Mouse (Mus musculus): ENCODE measurements at regions not wholly inside any gene's neighbourhood (a gene's known extent, or its start where the extent isn't known, plus 50 kb on each side); places are given as distances from the start of the nearest gene placed in this dataset.

DNA sequence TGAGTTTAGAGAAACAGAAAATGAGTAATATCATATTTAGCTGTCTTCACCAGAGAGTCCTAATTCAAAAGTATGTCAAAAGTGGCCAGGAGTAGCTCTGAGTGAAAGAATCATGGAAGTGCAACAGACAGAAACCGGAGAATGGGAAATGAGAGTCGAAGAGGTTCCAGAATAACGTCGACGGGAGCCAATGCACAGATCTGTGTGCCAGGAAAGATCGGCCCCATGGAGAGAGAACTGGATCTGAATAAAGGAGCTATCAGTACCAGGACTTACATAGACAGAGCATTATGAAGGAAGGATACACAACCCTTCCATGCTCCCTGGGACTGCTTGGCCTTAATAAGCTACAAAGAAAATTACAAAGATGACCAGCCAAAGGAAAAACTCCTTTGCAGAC is 502.1 kb downstream of the Kcnj2 start:
- no peak for DNase-seq (ENCODE audit: low spot score in 2 of 2)

DNA sequence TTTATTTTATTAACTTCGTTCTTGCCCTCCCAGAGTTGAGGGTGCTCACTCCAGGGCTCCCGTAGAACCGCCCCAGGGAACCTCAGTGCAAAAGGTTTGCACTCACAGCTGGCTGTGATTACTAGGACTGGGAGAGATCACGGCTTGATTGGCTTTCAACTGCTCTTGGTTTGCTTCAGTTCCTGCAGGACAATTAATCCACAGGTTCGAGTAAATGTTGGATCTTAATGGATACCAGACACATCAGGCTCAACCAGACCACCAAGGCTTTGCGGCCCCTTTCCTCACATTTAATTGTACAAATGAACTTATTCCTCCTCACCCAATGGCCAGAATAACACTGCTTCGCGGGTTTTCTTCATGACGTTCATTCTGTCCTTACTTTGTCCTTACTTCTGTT is 502.9 kb downstream of the Kcnj2 start:
- no peak for DNase-seq (ENCODE audit: low spot score in 2 of 2)

DNA sequence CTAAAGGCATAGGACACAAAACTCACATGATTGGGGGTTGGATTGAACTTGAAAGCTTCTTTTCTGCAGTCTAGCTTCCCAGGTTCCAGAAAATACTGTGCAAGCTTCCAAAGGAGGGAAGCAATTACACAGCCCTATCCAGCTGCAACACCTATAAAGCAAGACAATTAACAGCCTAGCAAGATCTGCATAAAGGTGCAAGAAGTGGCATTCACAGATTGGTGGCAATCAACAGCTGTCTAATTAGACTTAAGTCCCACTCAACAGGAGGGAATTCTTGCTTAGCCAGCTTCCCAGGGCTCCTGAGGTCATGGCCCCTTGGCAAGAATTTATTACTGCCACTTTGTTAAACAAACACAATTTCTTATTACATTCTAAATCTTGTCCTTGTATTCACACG is 511.9 kb downstream of the Kcnj2 start:
- no peak for DNase-seq (ENCODE audit: low spot score in 2 of 2)

DNA sequence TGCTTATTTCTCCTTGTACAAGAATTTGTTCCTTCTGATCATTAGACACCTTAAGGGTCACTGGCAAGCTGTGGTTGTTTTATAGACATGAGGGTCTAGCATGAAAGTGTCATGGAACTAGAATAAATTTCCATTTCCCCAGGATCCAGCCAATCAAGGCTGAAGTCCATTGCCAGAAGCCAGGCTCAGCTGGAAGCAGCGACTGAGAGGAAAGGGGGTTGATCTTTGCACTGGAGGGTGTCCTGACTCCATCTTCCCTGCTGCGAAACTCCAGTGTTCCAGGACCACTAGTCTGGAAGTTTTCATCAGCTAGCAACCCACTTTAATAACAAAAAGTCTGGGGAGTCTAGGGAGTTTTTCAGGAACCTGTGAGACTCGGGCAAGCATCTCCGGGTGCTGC is 517.0 kb downstream of the Kcnj2 start:
- no peak for DNase-seq (ENCODE audit: low spot score in 2 of 2)

DNA sequence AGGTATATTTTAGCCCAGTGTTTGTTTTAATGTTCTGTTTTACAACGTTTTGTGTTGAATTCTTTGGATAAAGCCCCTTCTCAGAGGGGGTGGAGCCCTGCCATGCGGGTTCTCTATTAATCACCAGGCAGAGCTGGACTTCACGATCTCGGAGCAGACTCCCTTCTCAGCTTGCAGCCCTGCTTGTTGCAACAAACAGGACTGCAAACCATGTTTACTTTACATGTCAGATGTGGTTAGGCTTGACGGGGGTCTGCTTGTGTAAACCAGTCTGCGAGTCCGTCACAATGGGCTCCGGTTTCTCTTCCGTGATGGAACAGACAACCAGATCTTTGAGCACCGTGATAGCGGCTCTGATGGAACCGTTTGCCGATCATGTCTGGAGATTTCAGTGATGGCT is 517.6 kb downstream of the Kcnj2 start:
- no peak for DNase-seq (ENCODE audit: low spot score in 2 of 2)

DNA sequence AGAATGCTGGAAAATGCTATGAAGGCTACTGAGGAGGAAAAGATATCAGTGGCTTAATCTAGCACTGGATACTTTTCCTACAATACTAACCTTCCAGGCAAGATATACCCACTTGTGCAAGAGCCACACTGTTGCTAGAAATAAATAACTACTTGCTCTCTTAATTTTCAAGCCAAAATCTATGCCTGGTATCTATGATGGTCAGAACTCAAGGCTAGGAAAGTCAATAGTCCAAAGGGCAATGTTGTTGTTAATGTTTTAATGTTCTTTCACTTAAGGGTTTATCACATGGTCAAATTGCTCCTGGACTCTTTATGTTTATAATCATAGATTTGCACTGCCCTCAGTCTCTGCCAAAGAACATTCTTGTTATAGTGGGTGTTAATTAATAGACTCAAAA is 533.5 kb downstream of the Kcnj2 start:
- no peak for DNase-seq (ENCODE audit: low spot score in 2 of 2)

DNA sequence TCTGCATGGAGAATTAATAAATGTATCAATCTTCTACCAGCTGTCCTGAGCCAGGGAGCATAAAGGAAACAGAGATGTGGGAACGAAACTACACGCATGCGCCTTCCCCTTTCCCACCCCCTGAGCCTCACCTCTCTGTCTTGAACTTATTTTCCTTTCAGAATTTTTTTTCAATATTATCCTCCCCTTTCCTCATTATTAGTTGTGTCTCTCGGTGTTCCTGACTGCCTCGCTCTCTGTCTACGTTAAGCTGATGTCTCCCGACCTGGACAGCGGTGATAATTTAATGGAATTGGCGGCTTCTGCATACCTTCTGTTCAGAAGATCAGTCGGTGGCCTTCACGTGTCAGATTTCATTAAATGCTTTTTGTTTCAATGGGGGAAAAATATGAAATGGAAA is 539.2 kb downstream of the Kcnj2 start:
- no peak for DNase-seq (ENCODE audit: low spot score in 2 of 2)

DNA sequence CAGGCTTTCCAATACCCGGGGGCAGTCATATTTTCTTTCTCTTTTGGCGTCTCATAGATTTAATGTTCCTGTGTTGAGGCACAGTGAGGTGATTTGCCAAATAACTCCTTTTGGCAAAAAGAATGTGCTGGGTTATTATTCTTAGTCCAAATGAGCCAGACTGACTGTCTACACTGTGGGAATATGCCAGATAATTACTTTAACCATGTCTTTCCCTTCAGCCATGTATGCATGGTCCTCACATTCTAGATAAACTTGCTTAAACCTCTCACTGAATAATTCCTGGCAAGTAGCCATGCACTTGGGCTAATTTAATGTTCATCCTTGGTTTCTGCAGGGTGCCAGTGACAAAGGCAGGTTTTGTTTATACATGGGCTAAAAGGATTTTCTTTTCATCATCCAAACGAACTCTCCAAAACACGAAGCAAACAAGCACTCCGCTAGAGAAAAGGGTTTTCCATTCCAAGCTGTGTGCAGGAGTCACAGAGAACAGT is 544.6 kb downstream of the Kcnj2 start:
- DNase-seq (ENCODE audit: low spot score in 2 of 2), result no peak

DNA sequence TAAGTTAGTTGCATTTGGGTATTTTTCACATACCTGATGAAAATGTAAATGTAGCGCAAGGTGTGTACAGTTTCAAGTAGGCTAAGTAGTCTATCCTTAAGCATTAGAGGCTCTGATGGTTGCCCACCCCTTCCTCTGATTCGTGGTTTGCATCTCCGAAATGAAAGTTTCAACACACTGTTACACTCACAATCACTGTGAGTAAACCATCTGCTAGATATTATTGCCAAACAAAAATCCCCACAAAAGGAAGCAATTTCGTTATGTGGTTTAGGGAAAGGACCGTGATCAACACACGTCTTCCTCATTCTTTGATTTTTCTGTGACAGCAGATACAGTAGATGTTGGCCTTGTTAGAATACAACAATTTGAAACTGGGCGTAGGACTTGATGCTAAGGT is 577.6 kb downstream of the Kcnj2 start:
- no peak for DNase-seq (ENCODE audit: low spot score in 2 of 2)

DNA sequence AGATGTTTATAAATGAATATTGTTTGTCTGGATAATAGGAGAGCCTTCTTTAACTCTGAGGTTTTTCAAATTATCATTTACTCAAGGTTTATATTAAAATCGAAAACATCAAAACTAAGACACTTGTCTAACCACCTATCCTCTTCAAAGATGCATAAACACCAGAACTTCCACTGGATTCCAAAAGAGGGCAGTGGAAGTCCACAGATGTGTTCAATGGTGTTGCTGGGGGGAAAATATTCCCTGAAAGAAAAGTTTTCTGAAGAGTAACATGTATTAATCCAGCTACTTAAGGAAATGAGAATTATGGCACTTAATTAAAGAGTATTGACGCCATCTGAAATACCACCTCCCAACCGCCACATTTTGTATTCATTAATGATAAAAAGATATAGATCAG is 586.9 kb downstream of the Kcnj2 start:
- DNase-seq (ENCODE audit: low spot score in 2 of 2), result no peak

DNA sequence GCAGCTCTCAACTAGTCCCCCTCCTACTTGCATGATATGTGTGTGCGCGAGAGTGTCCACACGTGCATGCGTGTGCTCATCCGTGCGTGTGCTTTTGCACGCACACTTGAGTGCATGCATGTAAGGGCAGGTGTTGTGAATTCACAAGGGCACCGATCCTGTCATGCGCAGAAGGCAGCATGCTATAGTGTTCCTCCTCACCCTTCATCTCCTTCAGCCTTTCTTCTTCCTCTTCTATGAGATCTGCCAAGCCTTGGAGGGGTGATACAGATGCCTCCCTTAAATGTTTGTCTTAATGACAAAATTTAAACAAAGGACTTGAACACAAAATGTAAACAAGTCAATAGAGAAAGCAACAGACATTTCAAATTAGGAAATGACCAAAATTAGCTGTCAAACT is 591.8 kb downstream of the Kcnj2 start:
- DNase-seq (ENCODE audit: low spot score in 2 of 2), result no peak

DNA sequence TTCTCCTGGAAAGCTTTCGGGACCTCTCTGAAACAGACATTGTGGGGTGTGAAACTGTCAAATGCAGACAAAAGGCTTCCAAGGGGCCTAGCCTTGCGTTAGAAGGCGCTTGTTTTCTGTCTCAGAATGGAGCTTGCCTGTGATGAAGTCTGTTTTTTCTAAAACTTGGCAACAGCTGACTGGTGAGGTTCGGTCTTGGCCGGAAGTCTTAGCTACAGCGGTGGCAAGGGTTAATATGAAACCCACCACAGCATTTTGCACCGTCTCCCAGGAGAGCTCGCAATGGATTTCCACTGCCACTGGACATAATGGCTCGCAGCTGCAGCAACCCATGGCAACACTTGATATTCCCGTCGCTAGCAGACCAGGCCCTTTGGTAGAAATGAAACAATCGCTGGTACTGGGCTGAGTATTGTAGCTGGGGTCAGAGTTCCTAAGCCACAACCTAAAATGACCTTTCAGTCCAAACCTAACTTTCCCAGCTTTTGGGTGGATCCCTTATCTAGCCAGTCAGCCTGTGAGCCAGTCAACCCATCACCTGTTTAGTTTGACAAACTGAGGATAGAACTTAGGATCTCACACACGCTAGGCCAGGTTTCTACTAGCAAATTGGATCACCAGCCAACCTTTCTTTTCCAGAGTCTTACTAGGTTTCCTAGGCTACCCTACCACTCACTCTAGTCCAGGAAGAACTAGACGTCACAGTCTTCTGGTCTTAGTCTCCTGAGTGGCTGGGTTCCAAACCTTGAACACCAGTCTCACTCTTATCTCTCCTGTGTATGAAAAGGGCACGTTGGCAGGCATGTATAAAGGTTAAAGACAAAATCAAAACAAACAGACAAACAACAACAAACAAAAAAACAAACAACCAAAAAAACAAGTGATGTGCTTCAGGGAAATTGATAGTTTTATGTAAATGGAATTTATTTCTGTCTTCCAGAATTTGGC is 592.7 kb downstream of the Kcnj2 start:
- no peak for DNase-seq (ENCODE audit: low spot score in 2 of 2)

DNA sequence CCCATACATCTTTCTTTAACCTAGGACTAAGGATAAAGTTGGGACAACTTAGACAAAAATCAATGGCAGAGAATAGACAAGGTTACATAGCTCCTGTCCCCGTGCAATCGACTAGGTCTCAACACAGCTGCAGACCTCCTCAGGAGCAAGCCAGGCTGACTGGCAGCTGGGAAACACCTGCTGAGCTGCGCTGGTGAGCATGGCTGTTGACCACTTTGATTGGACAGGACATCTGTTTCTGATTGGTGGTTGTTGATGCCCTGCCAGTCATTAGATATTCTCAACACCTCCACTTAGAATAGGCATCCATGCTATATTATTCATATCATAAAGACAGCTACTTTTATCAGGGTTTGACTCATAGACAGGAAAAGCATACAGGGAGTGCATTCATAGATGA is 597.3 kb downstream of the Kcnj2 start:
- DNase-seq (ENCODE audit: low spot score in 2 of 2), result no peak

DNA sequence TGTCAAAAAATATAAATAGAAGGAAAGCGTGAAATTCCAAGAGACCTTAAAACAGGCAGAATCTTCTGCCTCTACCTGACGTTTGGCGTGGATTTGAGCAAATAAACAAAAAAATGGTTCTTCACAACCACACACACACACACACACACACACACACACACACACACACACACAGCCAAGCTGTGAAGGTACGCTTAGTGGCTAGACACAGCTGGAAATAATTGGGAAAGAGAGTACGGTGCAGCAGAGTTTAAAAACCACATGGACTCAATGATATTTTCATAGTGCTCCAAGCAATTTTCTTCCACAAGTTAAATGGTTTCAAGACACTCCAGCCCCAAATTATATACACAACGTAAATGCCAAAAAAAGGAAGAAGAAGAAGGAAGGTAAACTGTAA is 600.4 kb downstream of the Kcnj2 start:
- DNase-seq (ENCODE audit: low spot score in 2 of 2), result no peak

DNA sequence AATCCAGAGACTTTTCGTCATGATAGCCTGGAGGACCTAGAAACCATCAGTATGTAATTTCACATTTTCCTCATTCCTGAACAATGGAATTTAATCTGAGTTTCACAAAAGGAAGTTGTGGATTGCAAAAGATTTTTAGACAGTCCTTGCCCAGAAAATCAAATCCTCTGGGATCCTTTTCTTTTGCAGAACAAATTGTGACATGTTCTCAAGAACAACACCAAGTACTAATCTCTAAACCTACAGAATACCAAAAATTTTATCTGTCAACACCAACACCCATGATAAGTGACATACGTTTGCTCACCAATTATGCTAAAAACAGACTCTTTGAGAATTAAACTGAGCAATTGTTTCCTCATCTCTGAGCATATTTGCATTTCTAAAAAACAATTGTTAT is 605.9 kb downstream of the Kcnj2 start:
- DNase-seq (ENCODE audit: low spot score in 2 of 2), result no peak

DNA sequence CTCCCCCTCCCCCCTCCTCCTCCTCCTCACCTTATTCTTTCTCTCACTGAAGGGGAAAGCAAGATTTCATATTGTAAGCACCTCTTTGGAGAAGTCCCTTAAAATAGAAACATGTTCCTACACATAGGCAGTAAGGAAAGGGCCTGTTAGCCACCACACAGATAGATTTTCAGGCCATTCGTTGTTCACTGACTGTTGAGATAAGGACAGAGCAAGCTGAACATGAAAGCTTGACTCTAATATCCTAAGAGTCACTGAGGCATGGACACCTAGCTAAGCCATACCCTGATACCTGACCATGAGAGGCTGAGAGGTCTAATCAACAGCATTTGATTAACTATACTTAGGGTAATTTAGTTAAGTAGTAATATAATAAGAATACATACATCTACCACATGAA is 609.7 kb downstream of the Kcnj2 start:
- DNase-seq (ENCODE audit: low spot score in 2 of 2), result no peak

DNA sequence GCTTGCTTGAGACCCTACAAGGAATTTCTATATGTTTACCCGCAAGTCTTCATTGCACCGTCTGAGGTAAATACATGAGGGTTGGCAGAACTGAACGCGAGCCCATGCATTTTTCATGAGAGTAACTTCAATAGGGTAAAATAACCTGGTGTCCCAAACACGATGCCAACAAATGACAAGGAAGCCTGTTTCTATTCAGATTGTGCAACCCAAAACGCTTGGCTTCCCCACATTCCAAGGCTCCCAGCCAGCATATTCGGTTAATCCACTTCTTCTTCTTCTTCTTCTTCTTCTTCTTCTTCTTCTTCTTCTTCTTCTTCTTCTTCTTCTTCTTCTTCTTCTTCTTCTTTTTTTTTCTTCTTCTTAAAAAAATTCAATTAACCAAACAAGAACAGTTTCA is 616.4 kb downstream of the Kcnj2 start:
- no peak for DNase-seq (ENCODE audit: low spot score in 2 of 2)

DNA sequence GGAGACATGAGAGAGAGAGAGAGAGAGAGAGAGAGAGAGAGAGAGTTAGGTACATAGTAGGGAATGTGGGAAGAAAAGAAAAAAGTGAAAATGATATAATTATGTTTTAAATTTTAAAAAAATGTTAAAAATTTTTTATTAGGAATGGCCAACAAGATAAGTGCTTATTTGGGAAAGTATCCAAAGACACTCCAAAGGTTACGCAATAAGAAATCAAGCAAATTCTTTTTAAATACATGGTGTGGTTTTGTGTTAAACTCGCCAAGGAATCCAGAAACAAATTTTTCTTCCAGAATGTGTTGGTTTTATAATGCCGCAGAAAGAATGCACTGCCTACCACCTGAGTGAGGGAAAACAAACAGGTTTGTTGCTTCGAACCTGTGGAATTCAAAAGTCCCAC is 617.9 kb downstream of the Kcnj2 start:
- no peak for DNase-seq (ENCODE audit: low spot score in 2 of 2)

DNA sequence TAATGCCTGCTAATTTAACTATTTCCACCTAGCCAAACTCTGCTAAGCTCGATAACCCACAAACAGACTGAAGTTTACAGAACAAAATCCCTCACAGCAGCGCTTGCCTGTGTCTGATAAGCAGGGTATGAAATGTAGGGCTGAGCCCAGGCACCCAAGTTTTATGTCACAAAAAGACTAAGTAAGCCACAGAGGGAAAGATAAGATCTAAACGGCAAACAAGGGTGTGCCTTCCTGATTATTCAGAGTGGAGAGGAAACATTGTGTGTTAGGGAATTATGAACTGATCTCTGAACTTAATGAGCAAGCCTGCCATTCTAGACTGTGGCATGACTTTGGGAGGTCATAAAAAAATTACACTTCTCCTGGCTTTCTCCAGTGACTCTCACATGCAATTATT is 621.8 kb downstream of the Kcnj2 start:
- DNase-seq (ENCODE audit: low spot score in 2 of 2), result no peak

DNA sequence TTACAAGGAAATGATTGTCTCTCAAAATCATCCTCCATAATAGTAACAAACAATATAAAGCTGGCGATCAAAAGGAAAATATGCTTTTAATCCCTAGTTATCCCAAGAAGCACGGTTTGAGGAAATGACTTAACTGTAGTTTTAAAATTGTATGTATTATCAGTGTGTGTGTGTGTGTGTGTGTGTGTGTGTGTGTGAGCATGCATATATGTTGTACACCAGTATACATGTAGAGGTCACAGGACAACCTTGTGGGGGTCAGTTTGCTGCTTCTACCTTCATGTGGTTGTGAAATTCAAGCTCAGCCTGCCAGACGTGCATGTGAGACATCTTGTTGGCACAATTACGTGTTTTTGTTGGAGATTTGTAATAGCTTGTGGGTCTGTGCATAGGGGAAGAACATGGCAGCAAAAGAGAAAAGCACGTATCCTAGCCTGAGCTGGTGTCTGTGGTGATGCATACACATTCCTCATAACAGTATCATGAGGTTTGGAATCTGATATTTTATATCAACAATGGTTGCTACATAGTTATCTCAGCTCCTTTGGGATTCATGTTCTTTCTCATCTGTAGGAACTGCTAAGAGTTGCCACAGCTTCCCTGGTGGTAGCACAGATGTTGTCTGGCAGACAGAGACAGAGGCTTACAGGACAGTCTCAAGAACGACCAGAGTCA is 622.4 kb downstream of the Kcnj2 start:
- no peak for DNase-seq (ENCODE audit: low spot score in 2 of 2)

DNA sequence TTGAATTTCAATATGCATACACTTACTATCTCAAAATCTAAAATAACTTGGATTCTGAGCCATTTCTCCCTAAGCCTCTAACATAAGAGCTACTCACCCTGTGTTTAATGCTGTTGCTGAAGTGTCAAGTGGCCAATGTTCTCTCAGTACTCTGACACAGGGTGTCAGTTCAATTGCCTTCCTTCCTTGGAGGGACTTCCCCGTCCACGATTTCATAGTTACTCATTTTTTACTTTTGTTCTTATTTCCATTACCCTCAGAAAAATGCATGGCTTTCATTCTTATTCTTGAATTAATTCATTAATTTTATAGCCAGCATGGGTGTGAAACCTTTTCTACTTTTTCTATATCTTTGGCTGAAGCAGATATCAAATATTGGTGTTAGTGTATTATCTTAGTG is 623.9 kb downstream of the Kcnj2 start:
- DNase-seq (ENCODE audit: low spot score in 2 of 2), result no peak

DNA sequence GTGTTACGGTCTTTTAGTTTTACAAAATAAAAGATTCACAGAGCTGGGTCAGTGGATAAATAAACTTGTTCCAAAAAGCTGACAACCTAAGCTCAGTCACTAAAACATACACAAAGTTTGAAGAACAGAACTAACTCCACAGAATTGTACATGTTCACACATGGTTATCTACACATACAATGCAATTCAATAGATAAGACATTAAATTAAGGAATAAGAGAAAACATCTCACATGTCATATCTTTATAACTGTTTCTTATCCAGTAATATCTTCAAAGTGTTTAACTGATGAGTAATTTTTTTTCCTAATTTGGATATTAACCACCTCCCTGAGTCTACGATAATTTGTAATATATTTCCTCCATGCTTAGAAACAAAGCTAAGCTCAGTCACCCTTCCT is 625.5 kb downstream of the Kcnj2 start:
- DNase-seq (ENCODE audit: low spot score in 2 of 2), result no peak

DNA sequence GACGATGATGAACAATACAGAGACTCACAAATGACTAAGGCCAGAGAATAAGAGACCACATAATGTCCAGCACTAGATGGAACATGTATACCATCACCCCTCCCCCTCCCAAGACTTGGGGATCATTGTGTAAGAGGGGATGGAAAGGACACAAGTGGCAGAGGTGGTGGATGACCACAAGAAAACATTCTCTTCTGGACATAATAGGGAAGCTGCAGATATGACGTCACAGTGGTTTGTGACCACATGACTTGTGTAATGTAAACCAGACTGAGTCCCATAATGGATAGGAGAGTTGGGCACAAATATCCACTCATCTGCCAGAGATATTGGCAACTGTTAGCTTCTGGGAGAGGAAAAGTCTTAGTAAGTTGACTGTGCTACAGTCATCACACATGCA is 630.7 kb downstream of the Kcnj2 start:
- DNase-seq (ENCODE audit: low spot score in 2 of 2), result no peak
